Mouse (Mus musculus) liver, postnatal 0 days (tissue): Measurements from ENCODE around the gene Msx3.

ENCODE experiments used
- CTCF ChIP-seq: sonication (generic); IDR thresholded peaks from 2 replicates; pipeline ENCODE4 v1.5.1; 2016; ENCODE audit warnings: antibody characterized with exemption, low read depth
- EP300 ChIP-seq: IDR thresholded peaks from 2 replicates; pipeline ENCODE4 v1.6.1; 2016; ENCODE audit warnings: antibody characterized with exemption, low read depth, mild to moderate bottlenecking

- TF ChIP-seq CTCF (no peak), EP300 (no peak)
Observed at GRCm38 (mm10) chr7:140094954-140095353, 46.1 kb upstream of the Msx3 start.
